Mouse (Mus musculus) hindbrain, postnatal 0 days (tissue): ENCODE results near the gene Rps17. TPM values are rescaled to one million over a fixed set of nuclear protein-coding genes. Genes with fewer than 3 reads are reported as not detected.

ENCODE experiments used
- ATAC-seq: fragments of 200-750 bp; cut with Nextera tagmentation; 2 replicates; pipeline ENCODE4 v1.8.0; 2017; ENCODE audit warnings: mild to moderate bottlenecking, moderate TSS enrichment, moderate library complexity
- DNase-seq: peaks from one replicate; pipeline ENCODE4 v3.0.0-alpha.2; 2015; ENCODE audit warnings: low spot score
- H3K27ac ChIP-seq: fragments of 300-500 bp; sonication (generic); 2 replicates; pipeline ENCODE4 v1.5.1; 2014; ENCODE audit warnings: mild to moderate bottlenecking
- H3K27me3 ChIP-seq: fragments of 300-500 bp; sonication (generic); 2 replicates; pipeline ENCODE4 v1.6.1; 2014; ENCODE audit warnings: low read length, mixed read lengths; ENCODE audit not compliant: insufficient read depth
- H3K36me3 ChIP-seq: fragments of 300-500 bp; sonication (generic); 2 replicates; pipeline ENCODE4 v1.6.1; 2014; ENCODE audit warnings: low read length, mixed read lengths; ENCODE audit not compliant: insufficient read depth
- H3K4me1 ChIP-seq: fragments of 300-500 bp; sonication (generic); 2 replicates; pipeline ENCODE4 v1.6.1; 2014; ENCODE audit warnings: antibody characterized with exemption, low read length, mixed read lengths; ENCODE audit not compliant: insufficient read depth
- H3K4me2 ChIP-seq: fragments of 300-500 bp; sonication (generic); 2 replicates; pipeline ENCODE4 v1.6.1; 2014; ENCODE audit warnings: low read depth, mild to moderate bottlenecking, low read length, moderate library complexity, mixed read lengths
- H3K4me3 ChIP-seq: fragments of 300-500 bp; sonication (generic); 2 replicates; pipeline ENCODE4 v1.5.1; 2014; ENCODE audit warnings: low read length
- H3K9ac ChIP-seq: fragments of 300-500 bp; sonication (generic); replicated peaks from 2 replicates; pipeline ENCODE4 v1.6.1; 2014; ENCODE audit warnings: mild to moderate bottlenecking, low read length, moderate library complexity, mixed read lengths
- H3K9me3 ChIP-seq: fragments of 300-500 bp; sonication (generic); 2 replicates; pipeline ENCODE4 v1.6.1; 2016; ENCODE audit warnings: low read length, mixed read lengths
- CTCF ChIP-seq: IDR thresholded peaks from 2 replicates; pipeline ENCODE4 v1.5.1; 2016; ENCODE audit warnings: antibody characterized with exemption, control low read depth, low read depth
- WGBS: fragments of 180-500 bp; shearing (Covaris S2); extraction: QIAGEN DNeasy Blood & Tissue Kit; methylation state at CpG from one replicate; pipeline ENCODE4 v1.1.7; 2014; 5-methylcytosine and 5-hydroxymethylcytosine counted together
- polyA plus RNA-seq: library from polyadenylated mRNA; unstranded; fragments of >200 nt; fragmentation: Nextera tagmentation; extraction: Ambion mirVana; gene quantifications from 2 replicates; pipeline ENCODE4 v1.2.1, GENCODE M21; 2015
- total RNA-seq: library from RNA; depleted of rRNA; stranded (reverse); fragments of >200 nt; gene quantifications from 2 replicates; pipeline ENCODE4 v1.2.3, GENCODE M21; 2014

The Rps17 gene
- total and polyA plus RNA-seq, 2 experiments from 2014 or later, result 433 to 765 TPM

DNA sequence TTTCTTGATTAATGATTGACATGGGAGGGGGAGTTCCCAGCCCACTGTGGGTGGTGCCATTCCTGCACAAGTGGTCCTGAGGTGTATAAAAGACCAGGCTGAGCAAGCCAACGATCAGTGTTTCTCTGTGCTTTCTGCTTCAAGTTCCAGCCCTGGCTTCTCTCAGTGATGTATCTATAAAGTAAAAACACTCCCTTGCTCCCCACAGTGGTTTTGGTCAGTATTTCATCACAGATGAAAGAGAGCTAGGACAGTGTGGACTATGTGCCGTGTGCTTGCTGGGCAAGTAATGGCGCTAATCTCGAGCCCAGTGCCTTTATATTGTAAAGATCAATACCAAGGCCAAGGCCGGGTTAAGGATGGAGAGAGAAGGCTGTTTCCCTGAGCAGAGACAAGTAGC, 23.3 kb downstream of the Rps17 start:
- DNase-seq (peak; percentile 54), ATAC-seq (0 out of 2 replicates have a peak, but pooled peaks have one; percentile 55)
- no peak overlapping the region for H3K9ac ChIP-seq
- H3K27ac ChIP-seq, result no peak overlapping the region
- H3K4me3 ChIP-seq, result no peak overlapping the region
- no peaks in the 10 kb centered on the region for H3K36me3 ChIP-seq
- TF ChIP-seq CTCF, result peak; percentile 60
- WGBS, result 78% methylated on average over 5 of the region's 5 CpGs
- H3K9me3 ChIP-seq, result no peaks in the 10 kb centered on the region
- no peaks in the 10 kb centered on the region for H3K4me1 ChIP-seq
- no peaks in the 10 kb centered on the region for H3K27me3 ChIP-seq
- no peak overlapping the region for H3K4me2 ChIP-seq

DNA sequence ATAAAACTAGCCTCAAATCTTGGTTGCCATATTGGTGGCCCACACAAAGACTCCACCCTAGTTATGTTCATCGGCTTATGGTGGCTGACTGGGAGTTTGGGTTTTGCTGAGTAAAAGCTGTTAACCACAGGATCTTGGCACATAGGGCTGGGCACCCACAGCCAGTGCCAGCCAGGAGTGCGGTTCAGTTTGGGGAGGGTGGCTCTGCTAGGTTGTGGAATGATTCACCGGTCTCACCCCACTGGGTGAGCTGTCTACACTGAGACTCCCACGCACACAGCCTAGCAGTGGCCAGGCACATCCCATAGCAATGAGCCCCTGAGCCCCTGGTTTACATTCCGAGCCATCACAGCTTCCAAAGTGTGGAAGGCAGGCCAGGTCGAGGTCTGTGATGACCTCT, 25.3 kb downstream of the Rps17 start:
- H3K27ac ChIP-seq, result no peak overlapping the region
- no peak overlapping the region for H3K9ac ChIP-seq
- H3K27me3 ChIP-seq, result no peaks in the 10 kb centered on the region
- DNase-seq (no peak), ATAC-seq (no peak)
- 94% methylated on average over 6 of the region's 6 CpGs for WGBS
- no peak overlapping the region for H3K4me2 ChIP-seq
- H3K9me3 ChIP-seq, result no peaks in the 10 kb centered on the region
- no peak overlapping the region for H3K4me3 ChIP-seq
- H3K4me1 ChIP-seq, result no peaks in the 10 kb centered on the region
- no peaks in the 10 kb centered on the region for H3K36me3 ChIP-seq
- no peak for TF ChIP-seq CTCF

GRCm38 (mm10) chr7:81315583-81315982, 29.5 kb downstream of the Rps17 start:
- H3K9ac ChIP-seq, result no peak overlapping the region
- no peak overlapping the region for H3K4me2 ChIP-seq
- no peaks in the 10 kb centered on the region for H3K36me3 ChIP-seq
- TF ChIP-seq CTCF, result no peak
- ATAC-seq (no peak), DNase-seq (no peak)
- no peak overlapping the region for H3K27ac ChIP-seq
- no peaks in the 10 kb centered on the region for H3K27me3 ChIP-seq
- H3K4me3 ChIP-seq, result no peak overlapping the region
- H3K4me1 ChIP-seq, result no peaks in the 10 kb centered on the region
- 70% methylated on average over 8 of the region's 8 CpGs for WGBS
- H3K9me3 ChIP-seq, result no peaks in the 10 kb centered on the region

DNA sequence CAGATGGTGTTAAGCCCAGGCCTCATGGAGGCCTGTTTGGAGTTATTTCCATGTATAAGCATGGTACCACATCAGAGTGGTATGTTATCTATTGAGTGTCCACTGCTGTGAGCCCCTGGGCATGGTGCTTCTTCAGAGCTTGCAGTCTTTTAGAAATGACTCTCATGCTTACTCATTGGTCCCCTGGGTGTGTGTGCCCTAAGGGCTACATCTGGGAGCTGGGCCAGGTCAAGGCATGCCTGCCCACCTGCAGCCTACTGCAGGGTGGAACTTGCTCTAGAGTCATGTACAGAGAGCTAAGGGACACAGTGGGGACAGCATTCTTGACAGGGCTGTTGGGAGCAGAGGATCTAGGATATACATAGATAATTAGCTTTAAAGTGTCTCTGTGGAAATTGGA, 33.5 kb downstream of the Rps17 start:
- no peak for TF ChIP-seq CTCF
- Histone ChIP-seq H3K36me3 (no peaks in the 10 kb centered on the region), H3K27ac (no peak overlapping the region), H3K9me3 (no peaks in the 10 kb centered on the region), H3K9ac (no peak overlapping the region), H3K4me2 (no peak overlapping the region), H3K27me3 (no peaks in the 10 kb centered on the region), H3K4me3 (no peak overlapping the region), H3K4me1 (no peaks in the 10 kb centered on the region)
- DNase-seq (no peak), ATAC-seq (no peak)

GRCm38 (mm10) chr7:81311130-81311529, 33.9 kb downstream of the Rps17 start:
- no peak for TF ChIP-seq CTCF
- no peak for ATAC-seq
- DNase-seq, result no peak
- Histone ChIP-seq H3K9ac (no peak overlapping the region), H3K4me2 (no peak overlapping the region), H3K4me1 (no peaks in the 10 kb centered on the region), H3K4me3 (no peak overlapping the region), H3K27ac (no peak overlapping the region), H3K27me3 (no peaks in the 10 kb centered on the region), H3K9me3 (no peaks in the 10 kb centered on the region), H3K36me3 (no peaks in the 10 kb centered on the region)
- WGBS, result 97% methylated on average over 1 of the region's 1 CpGs

DNA sequence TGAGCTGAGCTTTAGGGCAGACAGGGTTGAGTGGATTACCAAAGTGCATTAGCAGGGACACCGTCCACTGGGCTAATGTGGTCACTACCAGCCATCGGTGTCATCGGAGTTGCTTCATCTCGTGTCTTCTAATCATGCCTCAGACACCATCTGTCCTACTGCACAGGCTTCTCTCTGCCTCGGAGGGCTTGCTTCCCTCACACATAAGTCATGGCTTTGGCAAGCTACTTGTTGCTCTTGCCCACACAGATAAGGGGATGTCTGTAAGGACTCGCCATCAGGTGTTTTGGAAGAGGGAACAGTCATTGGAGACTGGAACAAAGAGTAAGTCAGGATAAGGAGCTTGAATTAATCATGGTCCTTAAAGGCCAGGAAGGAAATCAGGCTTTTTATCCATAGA, 35.8 kb downstream of the Rps17 start:
- Histone ChIP-seq H3K27me3 (no peaks in the 10 kb centered on the region), H3K4me1 (no peaks in the 10 kb centered on the region), H3K36me3 (no peaks in the 10 kb centered on the region), H3K4me2 (no peak overlapping the region), H3K27ac (no peak overlapping the region), H3K9ac (no peak overlapping the region), H3K9me3 (no peaks in the 10 kb centered on the region), H3K4me3 (no peak overlapping the region)
- no peak for TF ChIP-seq CTCF
- no peak for ATAC-seq
- 88% methylated on average over 6 of the region's 6 CpGs for WGBS
- no peak for DNase-seq

DNA sequence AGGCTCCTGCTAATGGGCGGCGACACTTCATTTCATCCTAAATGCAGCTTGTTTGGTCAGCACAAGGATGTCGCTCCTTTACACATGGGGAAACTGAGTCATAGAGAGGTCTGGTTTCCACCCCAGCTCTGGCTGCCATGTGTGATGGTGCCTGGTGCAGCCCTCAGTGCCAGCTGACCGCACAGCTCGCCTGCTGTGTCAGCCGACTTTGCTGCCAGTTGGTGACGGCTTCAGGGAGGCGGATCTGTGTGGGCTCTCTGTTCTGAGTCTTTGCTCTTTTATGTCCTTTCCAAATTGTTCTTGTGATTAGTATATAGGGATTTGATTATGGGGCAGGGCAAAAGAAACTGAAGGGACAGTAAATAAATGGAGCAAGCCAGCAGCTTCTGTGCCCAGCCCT, 37.3 kb downstream of the Rps17 start:
- H3K36me3 ChIP-seq, result no peaks in the 10 kb centered on the region
- H3K9me3 ChIP-seq, result no peaks in the 10 kb centered on the region
- H3K4me2 ChIP-seq, result no peak overlapping the region
- no peak for TF ChIP-seq CTCF
- DNase-seq (no peak), ATAC-seq (no peak)
- no peak overlapping the region for H3K27ac ChIP-seq
- H3K9ac ChIP-seq, result no peak overlapping the region
- no peaks in the 10 kb centered on the region for H3K4me1 ChIP-seq
- no peaks in the 10 kb centered on the region for H3K27me3 ChIP-seq
- WGBS, result 62% methylated on average over 8 of the region's 8 CpGs
- H3K4me3 ChIP-seq, result no peak overlapping the region
